Mouse (Mus musculus) neural tube, embryonic 14.5 days (tissue): ENCODE data around the gene Btbd9. TPM values are rescaled to one million over a fixed set of nuclear protein-coding genes. Genes with fewer than 3 reads are reported as not detected.

Experiments
- ATAC-seq: fragments of 200-750 bp; cut with Nextera tagmentation; 2 replicates; pipeline ENCODE4 v1.8.0; 2017; ENCODE audit warnings: low read depth, mild to moderate bottlenecking, moderate TSS enrichment, moderate library complexity
- H3K27ac ChIP-seq: fragments of 300-500 bp; sonication (generic); 2 replicates; pipeline ENCODE4 v1.5.1; 2014; ENCODE audit warnings: low read depth, mild to moderate bottlenecking, control low read depth, low read length, moderate library complexity, mixed read lengths
- H3K27me3 ChIP-seq: fragments of 300-500 bp; sonication (generic); 2 replicates; pipeline ENCODE4 v1.6.1; 2014; ENCODE audit warnings: low read length; ENCODE audit not compliant: control insufficient read depth, insufficient read depth
- H3K36me3 ChIP-seq: fragments of 300-500 bp; sonication (generic); 2 replicates; pipeline ENCODE4 v1.6.1; 2014; ENCODE audit warnings: low read length, mixed read lengths; ENCODE audit not compliant: control insufficient read depth, insufficient read depth
- H3K4me1 ChIP-seq: fragments of 300-500 bp; sonication (generic); 2 replicates; pipeline ENCODE4 v1.6.1; 2014; ENCODE audit warnings: low read length; ENCODE audit not compliant: control insufficient read depth, insufficient read depth
- H3K4me2 ChIP-seq: fragments of 300-500 bp; sonication (generic); 2 replicates; pipeline ENCODE4 v1.6.1; 2014; ENCODE audit warnings: mild to moderate bottlenecking, low read depth, low read length, control low read depth
- H3K4me3 ChIP-seq: fragments of 300-500 bp; sonication (generic); 2 replicates; pipeline ENCODE4 v1.5.1; 2014; ENCODE audit warnings: low read depth, low read length, control low read depth, mixed read lengths
- H3K9ac ChIP-seq: fragments of 300-500 bp; sonication (generic); replicated peaks from 2 replicates; pipeline ENCODE4 v1.6.1; 2014; ENCODE audit warnings: low read depth, mild to moderate bottlenecking, control low read depth, low read length, mixed read lengths
- H3K9me3 ChIP-seq: fragments of 300-500 bp; sonication (generic); 2 replicates; pipeline ENCODE4 v1.6.1; 2016; ENCODE audit warnings: low read length; ENCODE audit not compliant: control insufficient read depth
- WGBS: fragments of 180-500 bp; shearing (Covaris S2); extraction: QIAGEN DNeasy Blood & Tissue Kit; methylation state at CpG from one replicate; pipeline ENCODE4 v1.1.7; 2014; 5-methylcytosine and 5-hydroxymethylcytosine counted together
- polyA plus RNA-seq: library from polyadenylated mRNA; unstranded; fragments of >200 nt; fragmentation: Nextera tagmentation; extraction: Ambion mirVana; gene quantifications from 2 replicates; pipeline ENCODE4 v1.2.1, GENCODE M21; 2014

Gene Btbd9
- polyA plus RNA-seq, 1 experiment from 2014 or later, result 130 TPM

GRCm38 (mm10) chr17:30570971-30571370 lies 5.3 kb downstream of the Btbd9 start:
- no peaks in the 10 kb centered on the region for H3K27me3 ChIP-seq
- no peak for ATAC-seq
- no peak overlapping the region for H3K4me3 ChIP-seq
- WGBS, result 62% methylated on average over 3 of the region's 3 CpGs
- H3K9ac ChIP-seq, result no peak overlapping the region
- peaks cover 9% of the 10 kb centered on the region; the same call in 1 of the 2 replicates for H3K4me1 ChIP-seq
- H3K4me2 ChIP-seq, result no peak overlapping the region
- no peaks in the 10 kb centered on the region for H3K36me3 ChIP-seq
- no peak overlapping the region for H3K27ac ChIP-seq
- no peaks in the 10 kb centered on the region for H3K9me3 ChIP-seq

DNA sequence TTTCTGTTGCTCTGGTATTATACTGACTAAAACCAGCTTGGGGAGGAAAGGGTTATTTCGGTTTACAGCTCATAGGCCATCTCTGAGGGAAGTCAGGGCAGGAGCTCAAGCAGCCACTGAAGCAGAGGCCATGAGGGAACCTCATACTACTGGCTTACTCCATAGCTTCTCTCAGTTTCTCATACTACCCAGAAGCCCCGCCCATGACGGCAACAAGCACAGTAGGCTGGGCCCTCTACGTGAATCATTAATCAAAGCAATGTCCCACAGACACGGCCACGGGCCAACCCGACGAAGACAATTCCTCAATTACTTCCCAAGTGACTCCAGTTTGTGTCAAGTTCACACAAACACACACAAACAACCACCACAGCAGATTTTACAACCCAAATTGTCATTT lies 6.1 kb downstream of the Btbd9 start:
- WGBS, result 50% methylated on average over 8 of the region's 8 CpGs
- no peak overlapping the region for H3K4me2 ChIP-seq
- ATAC-seq, result no peak
- H3K4me1 ChIP-seq, result peaks cover 7% of the 10 kb centered on the region; the same call in 1 of the 2 replicates
- H3K9me3 ChIP-seq, result no peaks in the 10 kb centered on the region
- H3K36me3 ChIP-seq, result no peaks in the 10 kb centered on the region
- no peak overlapping the region for H3K27ac ChIP-seq
- no peak overlapping the region for H3K4me3 ChIP-seq
- H3K9ac ChIP-seq, result no peak overlapping the region
- H3K27me3 ChIP-seq, result no peaks in the 10 kb centered on the region

DNA sequence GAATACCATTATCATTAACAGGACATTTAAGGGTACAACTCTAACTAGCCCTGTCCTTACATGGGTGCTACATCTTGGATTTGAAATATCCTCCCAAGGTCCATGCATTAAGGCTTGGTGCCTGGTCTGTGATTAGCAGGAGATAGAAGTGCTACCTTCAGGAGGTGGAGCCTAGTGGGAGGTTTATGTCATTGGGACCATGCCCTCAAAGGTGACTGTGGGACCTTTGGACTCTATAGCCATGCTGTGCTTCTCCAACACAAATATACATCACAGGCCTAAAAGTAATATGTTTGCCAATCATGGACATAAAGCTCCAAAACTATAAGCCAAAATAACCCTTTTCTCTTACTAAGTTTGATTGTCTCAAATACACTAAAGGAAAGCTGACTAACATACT lies 7.8 kb downstream of the Btbd9 start:
- Histone ChIP-seq H3K4me3 (no peak overlapping the region), H3K27ac (no peak overlapping the region), H3K36me3 (no peaks in the 10 kb centered on the region), H3K4me2 (no peak overlapping the region), H3K9me3 (no peaks in the 10 kb centered on the region), H3K4me1 (no peaks in the 10 kb centered on the region), H3K9ac (no peak overlapping the region), H3K27me3 (no peaks in the 10 kb centered on the region)
- no peak for ATAC-seq

GRCm38 (mm10) chr17:30564971-30565370 lies 11.3 kb downstream of the Btbd9 start:
- Histone ChIP-seq H3K27me3 (no peaks in the 10 kb centered on the region), H3K9me3 (no peaks in the 10 kb centered on the region), H3K36me3 (no peaks in the 10 kb centered on the region), H3K4me3 (no peak overlapping the region), H3K27ac (no peak overlapping the region), H3K9ac (no peak overlapping the region), H3K4me2 (no peak overlapping the region), H3K4me1 (no peaks in the 10 kb centered on the region)
- no peak for ATAC-seq
- 82% methylated on average over 7 of the region's 7 CpGs for WGBS

DNA sequence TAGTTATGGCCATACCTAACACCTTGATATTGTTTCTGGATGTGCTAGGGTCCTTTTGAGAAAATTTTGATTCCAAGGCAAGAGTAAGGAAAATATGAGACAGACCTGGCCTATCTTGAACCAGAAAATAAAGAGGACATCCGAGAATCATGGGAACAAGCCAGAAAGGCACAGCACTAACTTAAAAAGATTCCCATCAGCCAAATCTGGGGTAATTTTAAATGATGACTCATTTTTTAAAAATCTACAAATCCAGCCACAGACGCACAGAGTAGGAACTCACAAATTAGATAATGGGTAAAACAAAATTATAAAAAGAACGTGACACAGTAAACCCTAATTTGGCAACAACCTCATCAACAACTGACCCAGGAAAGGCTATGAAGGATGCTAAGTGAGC lies 11.9 kb downstream of the Btbd9 start:
- Histone ChIP-seq H3K4me1 (no peaks in the 10 kb centered on the region), H3K4me3 (no peak overlapping the region), H3K4me2 (no peak overlapping the region), H3K36me3 (no peaks in the 10 kb centered on the region), H3K27me3 (no peaks in the 10 kb centered on the region), H3K27ac (no peak overlapping the region), H3K9me3 (no peaks in the 10 kb centered on the region), H3K9ac (no peak overlapping the region)
- no peak for ATAC-seq
- WGBS, result 95% methylated on average over 3 of the region's 3 CpGs

- no peak overlapping the region for H3K9ac ChIP-seq
Observed at GRCm38 (mm10) chr17:30563484-30564075, 12.7 kb downstream of the Btbd9 start.

GRCm38 (mm10) chr17:30562770-30563169 lies 13.5 kb downstream of the Btbd9 start:
- no peaks in the 10 kb centered on the region for H3K9me3 ChIP-seq
- no peak overlapping the region for H3K27ac ChIP-seq
- H3K4me3 ChIP-seq, result no peak overlapping the region
- WGBS, result 82% methylated on average over 2 of the region's 2 CpGs
- no peak for ATAC-seq
- H3K27me3 ChIP-seq, result no peaks in the 10 kb centered on the region
- H3K9ac ChIP-seq, result no peak overlapping the region
- no peaks in the 10 kb centered on the region for H3K4me1 ChIP-seq
- no peak overlapping the region for H3K4me2 ChIP-seq
- no peaks in the 10 kb centered on the region for H3K36me3 ChIP-seq

More at GRCm38 (mm10) chr17:30563484-30564075, 12.7 kb downstream of the Btbd9 start:
- ATAC-seq, result no peak
- H3K27me3 ChIP-seq, result no peaks in the 10 kb centered on the region
- H3K4me3 ChIP-seq, result no peak overlapping the region
- no peaks in the 10 kb centered on the region for H3K4me1 ChIP-seq
- H3K27ac ChIP-seq, result no peak overlapping the region
- H3K9me3 ChIP-seq, result no peaks in the 10 kb centered on the region
- WGBS, result 81% methylated on average over 6 of the region's 6 CpGs
- H3K36me3 ChIP-seq, result no peaks in the 10 kb centered on the region
- H3K4me2 ChIP-seq, result no peak overlapping the region

DNA sequence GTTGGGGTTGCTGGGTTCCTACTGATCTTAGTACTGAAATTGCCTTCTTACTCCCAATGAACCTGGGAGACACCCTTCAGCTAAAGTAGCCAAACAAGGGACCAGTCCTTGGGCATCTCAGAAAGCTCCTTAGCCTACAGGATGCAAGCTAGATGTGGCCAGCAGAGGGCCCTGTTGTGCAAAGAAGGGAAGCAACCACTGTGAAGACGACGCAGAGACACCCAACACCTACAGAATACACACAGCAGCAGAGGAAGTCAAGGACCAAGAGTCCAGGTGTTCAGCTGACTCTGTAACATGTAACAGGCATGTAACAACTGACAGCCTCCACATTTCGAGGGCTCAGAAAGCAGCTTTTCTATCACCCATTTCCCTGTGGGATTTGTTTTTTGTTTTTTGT lies 16.8 kb downstream of the Btbd9 start:
- Histone ChIP-seq H3K4me2 (no peak overlapping the region), H3K27me3 (no peaks in the 10 kb centered on the region), H3K36me3 (no peaks in the 10 kb centered on the region), H3K27ac (no peak overlapping the region), H3K9me3 (no peaks in the 10 kb centered on the region), H3K4me1 (no peaks in the 10 kb centered on the region), H3K4me3 (no peak overlapping the region), H3K9ac (no peak overlapping the region)
- WGBS, result 43% methylated on average over 3 of the region's 3 CpGs
- ATAC-seq, result no peak

DNA sequence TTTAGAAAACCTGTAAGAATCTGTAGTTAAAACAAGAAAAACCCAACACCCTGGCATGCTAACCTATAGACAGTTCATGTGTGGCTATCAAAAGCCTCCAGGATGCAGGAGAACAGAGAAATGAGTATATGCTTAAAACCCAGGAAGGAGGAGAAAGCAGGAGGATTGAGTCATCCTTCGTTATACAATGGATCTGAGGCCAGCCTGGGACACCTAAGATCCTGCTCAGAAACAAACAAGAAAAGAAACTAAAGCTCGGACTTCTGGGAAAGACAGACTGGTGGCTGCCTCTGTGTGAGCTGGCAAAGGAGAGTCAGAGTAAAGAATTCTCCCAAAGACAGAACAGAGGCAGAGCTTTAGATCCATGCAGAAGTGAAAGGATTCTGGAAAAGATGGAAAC lies 17.7 kb downstream of the Btbd9 start:
- H3K4me3 ChIP-seq, result no peak overlapping the region
- no peak overlapping the region for H3K4me2 ChIP-seq
- no peak overlapping the region for H3K9ac ChIP-seq
- no peaks in the 10 kb centered on the region for H3K27me3 ChIP-seq
- no peak for ATAC-seq
- H3K4me1 ChIP-seq, result no peaks in the 10 kb centered on the region
- WGBS, result 93% methylated on average over 2 of the region's 2 CpGs
- no peaks in the 10 kb centered on the region for H3K9me3 ChIP-seq
- H3K27ac ChIP-seq, result no peak overlapping the region
- H3K36me3 ChIP-seq, result no peaks in the 10 kb centered on the region
